Mouse (Mus musculus) cerebral cortex, adult 2 months (tissue): Measurements from ENCODE around the gene Trip6.

Experiments used
- WGBS: fragments of 180-500 bp; shearing (Covaris S2); methylation state at CpG from one replicate; pipeline ENCODE4 v1.1.7; 2018; 5-methylcytosine and 5-hydroxymethylcytosine counted together

Gene Trip6

DNA sequence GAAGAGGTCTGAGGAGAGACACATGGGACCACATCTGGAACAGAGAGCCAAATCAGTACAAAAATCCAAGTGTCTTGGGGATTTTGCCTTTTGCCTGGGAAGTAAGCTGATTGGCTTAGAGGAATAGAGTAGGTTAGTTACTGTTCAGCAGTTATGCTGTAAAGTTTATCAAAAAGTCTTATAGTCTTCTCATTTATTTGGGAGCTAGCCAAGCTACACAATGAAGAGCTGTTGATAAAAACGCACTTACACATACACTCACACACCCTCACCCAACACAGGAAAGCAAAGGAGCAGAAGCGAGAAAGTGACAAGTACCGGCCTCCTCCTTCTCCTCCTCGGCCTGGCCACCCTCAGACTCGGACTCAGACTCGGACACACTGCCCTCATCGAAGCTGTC, 15.0 kb downstream of the Trip6 start:
- 83% methylated on average over 7 of the region's 7 CpGs for WGBS

DNA sequence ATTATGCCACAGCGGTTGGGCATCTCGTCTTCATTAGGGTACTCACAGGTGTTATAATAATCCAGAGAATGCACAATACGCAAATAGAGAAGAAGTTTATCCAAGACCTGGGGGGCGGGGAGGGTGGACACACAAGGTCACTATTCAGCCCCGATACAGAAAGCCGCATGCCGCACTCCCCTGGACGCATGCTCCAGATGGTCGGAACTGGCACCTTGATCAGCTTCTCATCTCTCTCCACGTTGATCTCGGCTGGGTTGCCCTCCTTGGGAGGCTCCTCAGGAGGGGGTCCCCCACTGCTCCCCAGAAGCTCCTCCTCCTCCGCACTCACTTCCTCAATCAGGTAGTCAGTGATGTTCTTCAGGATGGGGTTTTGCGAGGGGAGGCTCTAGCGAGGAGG, 17.1 kb downstream of the Trip6 start:
- 88% methylated on average over 14 of the region's 14 CpGs for WGBS

DNA sequence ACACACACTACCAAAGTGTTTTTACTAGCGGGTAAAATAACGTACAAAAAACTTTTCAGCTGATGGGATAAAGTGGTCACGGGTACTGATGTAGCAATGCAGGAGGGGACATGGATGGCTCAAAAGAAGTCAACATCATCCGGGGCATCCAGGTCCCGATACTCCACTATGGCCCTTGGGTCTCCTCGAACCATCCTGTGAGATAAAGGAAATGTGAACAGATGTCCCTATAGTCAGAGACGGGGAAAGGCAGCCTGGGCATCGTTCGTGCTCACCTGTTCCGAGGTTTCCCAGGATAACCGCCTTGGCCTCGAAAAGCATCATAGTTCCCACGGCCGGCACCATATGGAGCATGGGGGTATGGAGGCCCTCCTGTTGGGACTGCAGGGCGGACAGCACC, 18.5 kb downstream of the Trip6 start:
- 88% methylated on average over 15 of the region's 15 CpGs for WGBS

DNA sequence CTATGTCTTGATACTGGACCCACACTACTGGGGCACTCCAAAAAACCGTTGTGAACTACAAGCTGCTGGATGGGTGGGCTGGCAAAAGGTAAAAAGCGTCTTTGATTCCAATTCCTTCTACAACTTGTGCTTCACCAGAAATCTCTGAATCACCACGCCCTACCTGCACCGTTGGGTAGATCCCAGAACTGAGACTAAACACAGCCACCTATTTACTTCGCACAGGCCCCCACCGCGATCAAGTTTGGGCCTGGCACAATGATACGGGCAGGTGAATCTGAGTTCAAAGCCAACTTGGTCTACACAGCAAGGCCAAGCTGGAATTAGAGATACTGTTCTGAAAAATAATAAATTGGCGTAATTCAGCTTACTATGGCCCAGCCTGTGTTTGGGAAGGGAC, 18.9 kb downstream of the Trip6 start:
- 70% methylated on average over 9 of the region's 9 CpGs for WGBS

DNA sequence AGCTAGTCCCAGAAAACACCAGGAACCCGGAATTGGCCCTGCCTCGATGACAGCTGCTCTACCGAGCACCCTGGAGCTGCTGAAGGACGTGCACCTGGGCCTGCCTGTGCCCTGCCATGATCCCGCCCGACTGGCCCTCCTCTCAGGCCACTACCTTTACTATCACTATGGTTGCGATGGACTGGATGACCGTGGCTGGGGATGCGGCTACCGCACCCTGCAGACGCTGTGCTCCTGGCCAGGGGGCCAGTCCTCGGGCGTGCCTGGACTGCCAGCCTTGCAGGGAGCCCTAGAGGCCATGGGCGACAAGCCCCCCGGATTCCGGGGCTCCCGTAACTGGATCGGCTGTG, 19.5 kb downstream of the Trip6 start:
- 8% methylated on average over 18 of the region's 18 CpGs for WGBS

DNA sequence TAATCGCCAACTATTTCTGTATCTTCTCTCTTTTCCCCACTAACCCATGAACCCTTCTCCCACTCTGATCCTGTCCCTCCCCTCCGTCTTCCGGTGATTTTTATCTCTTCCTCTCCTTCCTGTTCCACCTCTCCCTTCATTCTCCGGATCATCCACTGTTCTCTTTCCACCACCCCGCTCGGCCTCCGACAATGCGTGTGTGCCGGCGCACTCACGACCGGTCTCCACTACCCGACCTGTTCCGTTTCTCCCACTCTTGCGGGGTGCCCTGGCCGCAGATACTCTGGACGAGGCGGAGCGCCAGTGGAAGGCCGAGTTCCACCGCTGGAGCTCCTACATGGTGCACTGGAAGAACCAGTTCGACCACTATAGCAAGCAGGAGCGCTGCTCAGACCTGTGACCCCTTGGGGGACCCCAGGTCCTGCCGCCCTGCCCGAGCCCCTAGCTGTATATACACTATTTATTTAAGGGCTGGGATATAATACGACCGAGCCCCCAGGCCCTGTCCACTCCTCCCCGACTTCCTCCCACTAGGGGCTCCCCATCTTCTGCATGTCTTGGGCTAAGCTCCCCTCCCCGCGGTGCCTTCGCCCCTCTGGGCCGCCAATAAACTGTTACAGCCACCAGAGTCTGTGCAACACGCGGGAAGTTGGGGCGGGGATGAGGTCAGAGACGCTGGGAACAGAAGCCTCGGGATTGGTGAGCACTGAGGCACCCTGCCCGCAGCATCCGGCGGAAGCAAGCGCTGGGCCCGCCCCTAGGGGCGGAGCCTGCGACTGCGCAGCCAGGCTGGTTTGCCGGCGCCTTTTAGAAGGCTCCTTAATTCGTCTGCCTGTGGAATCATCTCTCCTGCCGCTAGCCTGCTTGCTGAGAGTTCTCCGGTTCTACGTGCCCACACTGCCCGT, 20.1 kb downstream of the Trip6 start, which contains the start of gene Ufsp1:
TSS of gene Ufsp1 (plus strand) at position 791 of the 905 bp plus-strand sequence.
- WGBS = under 1% methylated on average over 52 of the region's 52 CpGs

DNA sequence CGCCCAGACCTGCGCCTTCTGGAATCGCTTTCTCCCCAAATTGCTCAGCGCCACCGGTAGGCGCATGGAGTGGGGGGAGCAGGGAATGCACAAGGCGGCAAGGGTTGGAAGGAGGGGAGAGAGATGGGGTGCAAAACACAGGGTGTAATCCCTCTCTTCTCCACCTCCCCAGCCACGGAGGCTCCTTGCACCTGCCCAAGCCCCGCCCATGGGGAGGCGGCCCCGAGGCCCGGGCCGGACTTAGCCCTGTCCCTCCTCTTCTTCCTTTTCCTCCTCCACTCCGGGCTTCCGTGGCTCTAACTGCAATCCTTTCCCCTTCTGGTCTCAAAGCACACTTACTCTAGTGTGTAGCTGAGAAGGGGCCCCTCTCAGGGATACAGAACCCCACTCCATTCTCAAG, 20.9 kb downstream of the Trip6 start:
- under 1% methylated on average over 15 of the region's 15 CpGs for WGBS

DNA sequence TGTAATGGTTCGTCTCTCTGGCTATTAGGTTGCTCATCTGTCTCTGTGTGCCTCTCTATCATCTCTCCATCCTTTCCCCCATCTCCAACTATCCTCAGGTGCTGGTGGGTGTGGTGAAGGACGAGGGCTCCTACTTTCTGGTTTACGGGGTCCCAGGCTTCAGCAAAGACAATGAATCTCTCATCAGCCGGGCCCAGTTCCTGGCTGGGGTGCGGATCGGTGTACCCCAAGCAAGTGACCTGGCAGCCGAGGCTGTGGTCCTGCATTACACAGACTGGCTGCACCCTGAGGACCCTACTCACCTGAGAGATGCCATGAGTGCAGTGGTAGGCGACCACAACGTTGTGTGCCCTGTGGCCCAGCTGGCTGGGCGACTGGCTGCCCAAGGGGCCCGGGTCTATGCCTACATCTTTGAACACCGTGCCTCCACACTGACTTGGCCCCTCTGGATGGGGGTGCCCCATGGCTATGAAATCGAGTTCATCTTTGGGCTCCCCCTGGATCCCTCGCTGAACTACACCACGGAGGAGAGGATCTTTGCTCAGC, 22.8 kb downstream of the Trip6 start:
- WGBS = 79% methylated on average over 15 of the region's 15 CpGs

DNA sequence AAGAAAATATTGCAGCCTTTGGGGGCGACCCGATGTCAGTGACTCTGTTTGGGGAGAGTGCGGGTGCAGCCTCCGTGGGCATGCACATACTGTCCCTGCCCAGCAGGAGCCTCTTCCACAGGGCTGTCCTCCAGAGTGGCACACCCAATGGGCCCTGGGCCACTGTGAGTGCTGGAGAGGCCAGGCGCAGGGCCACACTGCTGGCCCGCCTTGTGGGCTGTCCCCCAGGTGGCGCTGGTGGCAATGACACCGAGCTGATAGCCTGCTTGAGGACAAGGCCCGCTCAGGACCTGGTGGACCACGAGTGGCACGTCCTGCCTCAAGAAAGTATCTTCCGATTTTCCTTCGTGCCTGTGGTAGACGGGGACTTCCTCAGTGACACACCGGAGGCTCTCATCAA, 23.5 kb downstream of the Trip6 start:
- WGBS = 38% methylated on average over 15 of the region's 15 CpGs

DNA sequence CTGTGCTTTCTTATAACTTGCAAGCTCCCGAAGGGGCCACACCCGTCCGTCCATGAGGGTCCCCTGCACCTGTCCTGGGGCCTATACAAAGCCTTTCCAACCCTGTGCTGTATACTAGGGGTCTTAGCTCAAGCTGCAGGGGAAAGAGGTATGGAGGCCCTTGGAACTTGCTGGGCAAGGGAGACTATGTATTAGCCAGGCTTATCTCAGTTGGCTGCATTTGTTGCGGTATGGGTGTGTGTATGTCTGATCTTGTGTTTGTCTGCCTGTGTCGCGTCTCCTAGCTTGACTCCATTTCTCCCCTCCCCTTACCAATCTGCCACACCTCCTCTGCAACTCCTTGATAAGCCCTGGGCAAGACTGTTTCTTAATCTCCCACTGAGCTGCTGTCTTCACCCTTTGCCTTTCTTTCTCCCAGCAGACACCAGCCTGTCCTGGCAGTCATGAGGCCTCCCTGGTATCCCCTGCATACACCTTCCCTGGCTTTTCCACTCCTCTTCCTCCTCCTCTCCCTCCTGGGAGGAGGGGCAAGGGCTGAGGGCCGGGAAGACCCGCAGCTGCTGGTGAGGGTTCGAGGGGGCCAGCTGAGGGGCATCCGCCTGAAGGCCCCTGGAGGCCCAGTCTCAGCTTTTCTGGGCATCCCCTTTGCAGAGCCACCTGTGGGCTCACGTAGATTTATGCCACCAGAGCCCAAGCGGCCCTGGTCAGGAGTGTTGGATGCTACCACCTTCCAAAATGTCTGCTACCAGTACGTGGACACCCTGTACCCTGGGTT, 24.4 kb downstream of the Trip6 start:
- WGBS = 64% methylated on average over 13 of the region's 13 CpGs

DNA sequence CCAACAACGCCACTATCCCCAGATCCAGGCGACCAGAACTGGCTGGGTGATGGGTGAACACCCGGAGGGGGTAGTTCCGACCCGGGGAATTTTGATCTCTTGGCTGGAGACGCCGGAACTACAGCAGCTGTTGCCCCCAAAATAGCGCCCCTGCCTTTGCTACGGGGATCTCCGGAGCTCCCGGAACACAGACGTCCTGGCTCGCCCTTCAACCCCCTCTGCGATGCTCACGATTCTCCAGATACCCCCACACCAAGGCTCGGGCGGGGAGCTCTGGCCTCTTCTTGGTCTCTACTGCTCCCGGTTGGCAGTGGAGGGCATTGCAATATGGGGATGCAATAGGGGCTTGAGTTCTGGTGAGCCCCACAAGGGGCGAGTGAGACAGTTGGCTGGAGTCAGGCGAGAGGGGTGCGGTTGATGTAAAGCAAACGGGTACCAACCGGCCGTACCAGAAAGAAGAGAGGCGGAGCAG, 25.2 kb downstream of the Trip6 start:
- 5% methylated on average over 25 of the region's 25 CpGs for WGBS

DNA sequence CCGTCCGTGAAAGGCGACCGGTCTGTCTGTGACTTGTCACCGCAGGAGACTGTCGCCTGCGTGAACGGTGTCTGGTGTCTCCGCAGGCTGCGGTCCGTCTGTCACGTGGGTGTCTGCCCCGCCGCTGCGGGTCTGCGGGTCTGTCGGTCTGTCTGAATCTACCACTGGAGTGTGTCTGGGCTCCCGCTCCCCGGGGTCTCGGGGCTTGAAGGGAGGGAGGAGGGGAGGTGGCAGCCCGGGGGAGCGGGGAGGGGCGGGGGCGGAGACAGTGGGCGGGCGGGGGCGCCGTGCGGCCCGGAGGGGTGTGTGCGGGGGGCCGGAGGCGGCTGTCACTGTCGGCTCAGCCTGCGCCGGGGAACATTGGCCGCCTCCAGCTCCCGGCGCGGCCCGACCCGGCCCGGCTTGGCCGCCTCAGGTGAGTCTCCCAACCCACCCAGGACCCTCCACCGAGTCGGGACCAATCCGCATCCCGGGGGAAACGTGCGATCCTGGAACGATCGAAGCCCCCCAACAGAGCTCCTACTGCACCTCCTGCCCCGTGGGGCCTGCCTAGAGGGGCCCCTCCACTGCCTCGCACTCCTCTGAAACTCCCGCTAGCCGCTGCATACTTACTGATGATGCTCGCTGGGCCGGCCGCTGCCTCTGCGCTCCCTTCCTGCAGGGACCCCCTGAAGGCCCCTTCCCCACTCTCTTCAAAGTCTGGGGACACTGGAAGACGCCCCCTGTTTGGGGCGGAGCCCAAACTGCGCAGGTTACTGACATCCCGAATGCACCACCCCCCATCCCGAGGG, 26.1 kb downstream of the Trip6 start:
- under 1% methylated on average over 45 of the region's 65 CpGs for WGBS

DNA sequence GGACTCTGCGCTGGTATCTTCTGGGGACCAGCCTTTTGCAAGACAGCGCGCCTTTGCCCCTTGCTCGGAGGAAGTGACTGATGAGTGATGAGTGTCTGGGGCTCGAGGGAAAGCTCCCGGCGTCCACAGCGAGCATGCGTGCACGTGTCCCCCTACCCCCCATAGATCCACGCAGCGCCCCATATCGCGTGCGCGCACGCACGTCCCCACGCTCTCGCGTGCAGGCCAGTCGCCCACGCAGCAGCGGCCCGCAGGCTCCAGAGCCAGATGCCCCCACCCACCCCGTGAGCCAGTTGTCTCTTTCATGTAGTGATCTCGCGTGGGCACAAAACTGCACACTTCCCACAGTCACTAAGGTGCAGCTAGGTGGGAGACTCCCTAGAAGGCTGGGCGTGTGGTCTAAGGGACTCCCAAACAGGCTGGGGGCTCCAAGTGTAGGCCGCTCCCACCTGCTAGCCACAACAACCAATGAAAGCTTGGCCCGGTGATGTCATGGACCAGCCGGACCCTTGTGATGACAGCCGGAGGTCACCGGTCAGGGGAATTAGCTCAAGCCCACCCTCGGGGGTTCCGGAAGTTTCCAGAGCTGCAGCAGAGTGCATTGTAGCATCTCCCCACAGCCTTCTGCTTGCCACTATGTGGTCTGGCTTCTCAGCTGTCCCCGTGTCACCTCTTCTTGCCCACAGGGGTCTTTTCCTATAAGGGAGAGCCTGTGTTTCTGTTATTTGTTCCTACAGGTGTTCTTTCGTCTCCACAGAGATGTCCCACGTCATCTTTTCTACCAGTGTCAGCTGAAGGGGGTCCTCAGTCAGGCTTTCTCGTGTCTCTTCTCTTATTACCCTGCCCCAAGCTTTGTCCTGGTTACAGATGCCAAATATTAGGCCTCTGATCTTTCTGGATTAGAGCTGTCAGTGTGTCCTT, 26.9 kb downstream of the Trip6 start, which contains the start of gene Ache:
TSS of gene Ache (plus strand) at position 488 of the 921 bp plus-strand sequence.
- WGBS = 2% methylated on average over 40 of the region's 40 CpGs

DNA sequence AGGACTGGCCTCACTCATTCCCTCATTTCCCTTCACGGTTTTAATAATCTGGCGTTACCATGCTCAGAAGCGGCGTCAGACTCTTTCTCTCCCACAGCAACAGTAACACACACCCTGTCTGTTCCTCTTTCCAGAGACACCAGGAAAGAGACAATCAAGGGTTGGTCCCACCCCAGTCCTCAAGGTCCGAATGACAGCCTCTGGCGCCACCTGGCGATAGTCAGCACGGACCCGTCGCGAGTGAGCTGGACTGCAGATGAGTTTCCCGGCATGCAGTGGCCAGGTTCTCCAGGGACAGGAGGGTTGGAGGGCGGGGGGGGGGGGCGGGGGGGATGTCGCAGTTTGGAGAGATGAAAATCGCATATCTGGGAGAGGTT, 27.6 kb downstream of the Trip6 start:
- under 1% methylated on average over 16 of the region's 16 CpGs for WGBS

DNA sequence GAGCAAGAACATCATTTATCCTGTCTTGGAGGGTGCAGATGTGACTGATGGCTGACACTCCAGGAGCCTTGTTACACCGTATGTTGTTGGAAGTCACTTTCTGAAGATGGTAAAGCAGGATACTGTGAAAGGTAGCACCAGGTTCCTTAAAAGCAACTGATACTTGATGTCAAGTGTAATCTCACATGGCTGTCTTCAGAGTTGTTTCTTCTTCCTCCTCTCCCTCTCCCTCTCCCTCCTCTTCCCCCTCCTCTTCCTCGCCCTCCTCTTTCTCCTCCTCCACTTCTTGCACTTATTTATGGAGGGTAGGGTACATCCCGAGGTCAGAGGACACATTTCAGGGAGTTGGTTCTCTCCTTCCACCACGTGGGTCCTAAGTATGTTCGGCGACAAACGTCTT, 28.2 kb downstream of the Trip6 start:
- WGBS = 45% methylated on average over 7 of the region's 7 CpGs

DNA sequence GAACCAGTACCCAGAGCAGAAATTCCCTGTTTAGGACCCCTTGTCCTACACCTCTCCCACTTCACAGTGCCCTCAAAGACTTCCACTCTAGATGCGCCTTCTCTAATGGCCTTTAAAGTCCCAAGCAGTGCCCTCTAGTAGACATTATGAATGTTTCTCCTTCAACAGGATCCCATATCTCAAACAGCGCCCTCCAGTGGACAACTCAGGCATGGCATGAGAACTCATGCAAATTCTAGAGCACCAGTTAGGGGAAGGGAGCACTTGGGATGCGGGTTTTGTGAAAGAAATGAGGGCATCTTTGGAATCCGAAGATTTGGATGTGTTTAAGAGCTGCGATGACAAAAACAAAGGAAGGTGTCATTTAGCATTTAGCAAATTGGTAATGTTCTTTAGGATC, 29.2 kb downstream of the Trip6 start:
- WGBS = 59% methylated on average over 5 of the region's 5 CpGs

DNA sequence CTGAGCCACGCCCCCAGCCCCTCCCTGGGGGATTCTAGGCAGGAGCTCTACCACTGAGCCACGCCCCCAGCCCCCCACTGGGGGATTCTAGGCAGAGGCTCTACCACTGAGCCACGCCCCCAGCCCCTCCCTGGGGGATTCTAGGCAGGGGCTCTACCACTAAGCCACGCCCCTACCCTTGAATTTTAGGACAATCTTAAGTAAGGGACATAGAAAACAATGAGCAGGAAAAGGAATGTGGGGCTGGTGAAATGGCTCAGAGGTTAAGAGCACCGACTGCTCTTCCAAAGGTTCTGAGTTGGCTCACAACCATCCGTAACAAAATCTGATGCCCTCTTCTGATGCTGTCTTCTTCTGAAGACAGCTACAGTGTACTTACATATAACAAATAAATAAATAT, 29.8 kb downstream of the Trip6 start:
- 86% methylated on average over 6 of the region's 6 CpGs for WGBS

DNA sequence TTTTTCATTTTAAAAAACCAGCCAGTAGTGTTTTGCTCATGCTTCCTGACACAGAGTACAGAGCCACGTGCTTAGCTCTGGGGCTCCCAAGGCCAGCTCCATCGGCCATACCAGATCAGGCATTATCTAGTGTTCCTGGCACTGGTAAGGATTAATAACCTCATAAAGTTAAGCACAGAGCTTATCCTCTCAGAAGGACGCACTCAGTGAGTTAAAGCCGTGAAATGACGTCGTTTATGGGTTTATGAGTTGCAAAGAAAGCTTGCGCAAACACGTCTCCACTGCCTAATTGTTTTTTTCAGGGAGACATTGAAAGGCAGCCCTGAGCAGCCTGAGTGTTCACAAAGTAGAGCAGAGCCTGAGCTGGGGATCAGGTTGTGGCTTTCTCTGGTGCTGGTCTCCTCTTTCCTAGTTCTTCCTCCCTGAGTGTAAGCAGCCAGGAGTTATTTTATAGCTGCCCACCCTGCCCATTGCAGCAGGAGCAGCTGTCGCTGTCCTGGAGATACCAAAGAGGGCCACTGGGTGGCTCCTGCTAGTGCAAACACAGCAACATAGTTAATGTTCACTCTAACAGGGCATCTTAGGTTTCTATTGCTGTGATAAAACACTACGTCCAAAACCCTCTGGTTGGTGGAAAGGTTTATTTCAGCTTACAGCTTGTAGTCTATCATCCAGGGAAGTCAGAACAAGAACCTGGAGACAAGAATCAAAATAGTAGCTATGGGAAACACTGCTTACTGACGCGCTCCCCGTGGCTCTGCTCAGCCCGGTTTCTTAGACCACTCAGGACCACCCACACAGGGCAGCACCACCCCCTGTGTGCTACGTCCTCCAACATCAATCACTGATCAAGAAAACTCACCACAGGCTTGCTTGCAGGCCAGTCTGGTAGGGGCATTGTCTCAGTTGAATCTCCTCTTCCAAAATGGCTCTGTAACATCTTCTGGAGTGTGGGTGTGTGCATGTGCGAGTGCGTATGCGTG, 36.6 kb downstream of the Trip6 start:
- WGBS = 44% methylated on average over 18 of the region's 18 CpGs

DNA sequence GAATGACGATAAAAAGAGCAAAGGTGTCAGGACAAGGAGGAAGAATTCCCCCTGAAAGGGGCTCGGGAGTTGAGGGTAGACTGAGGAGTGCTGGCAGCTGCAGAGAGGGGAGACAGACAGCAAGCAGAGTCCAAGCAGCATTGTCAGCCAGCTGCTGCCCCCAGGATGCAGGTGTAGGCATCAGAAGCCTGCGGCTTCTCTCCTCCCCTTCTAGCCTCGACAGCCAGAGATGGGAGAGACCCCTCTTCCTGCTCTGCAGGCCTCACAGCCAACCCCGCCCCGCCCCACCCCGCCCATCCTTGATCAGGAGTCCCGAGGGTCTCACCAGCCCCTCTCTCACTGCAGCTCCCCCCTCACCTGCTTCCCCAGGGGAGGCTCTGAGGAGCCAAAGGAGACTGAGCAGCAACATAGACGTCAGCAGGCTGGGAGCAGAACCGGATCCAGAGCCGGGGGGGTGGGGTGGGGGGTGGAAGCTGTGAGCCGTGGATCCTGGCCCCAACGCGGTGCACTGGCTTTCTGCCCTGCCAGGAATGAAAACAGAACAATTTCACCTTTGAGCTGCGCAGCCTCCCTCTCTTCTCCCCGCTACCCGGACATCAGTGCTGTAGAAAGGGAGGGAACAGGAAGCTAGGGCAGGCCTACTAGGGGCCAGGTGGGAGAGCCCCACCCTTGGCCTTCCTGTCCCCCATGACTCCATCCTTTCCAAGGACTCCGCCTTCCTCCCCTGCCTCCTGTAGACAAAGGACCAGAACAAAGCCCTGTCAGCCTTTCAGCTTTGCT, 45.9 kb downstream of the Trip6 start:
- WGBS = 39% methylated on average over 18 of the region's 18 CpGs
